Mouse (Mus musculus): ENCODE results near the gene Impdh2. TPM values are rescaled to one million over a fixed set of nuclear protein-coding genes. Genes with fewer than 3 reads are reported as not detected.
A peak's percentile ranks its signal among the peaks of the same experiment; 100 is the strongest.

Gene Impdh2
- polyA plus RNA-seq, 1 experiment from 2014 or later, result 118 TPM

DNA sequence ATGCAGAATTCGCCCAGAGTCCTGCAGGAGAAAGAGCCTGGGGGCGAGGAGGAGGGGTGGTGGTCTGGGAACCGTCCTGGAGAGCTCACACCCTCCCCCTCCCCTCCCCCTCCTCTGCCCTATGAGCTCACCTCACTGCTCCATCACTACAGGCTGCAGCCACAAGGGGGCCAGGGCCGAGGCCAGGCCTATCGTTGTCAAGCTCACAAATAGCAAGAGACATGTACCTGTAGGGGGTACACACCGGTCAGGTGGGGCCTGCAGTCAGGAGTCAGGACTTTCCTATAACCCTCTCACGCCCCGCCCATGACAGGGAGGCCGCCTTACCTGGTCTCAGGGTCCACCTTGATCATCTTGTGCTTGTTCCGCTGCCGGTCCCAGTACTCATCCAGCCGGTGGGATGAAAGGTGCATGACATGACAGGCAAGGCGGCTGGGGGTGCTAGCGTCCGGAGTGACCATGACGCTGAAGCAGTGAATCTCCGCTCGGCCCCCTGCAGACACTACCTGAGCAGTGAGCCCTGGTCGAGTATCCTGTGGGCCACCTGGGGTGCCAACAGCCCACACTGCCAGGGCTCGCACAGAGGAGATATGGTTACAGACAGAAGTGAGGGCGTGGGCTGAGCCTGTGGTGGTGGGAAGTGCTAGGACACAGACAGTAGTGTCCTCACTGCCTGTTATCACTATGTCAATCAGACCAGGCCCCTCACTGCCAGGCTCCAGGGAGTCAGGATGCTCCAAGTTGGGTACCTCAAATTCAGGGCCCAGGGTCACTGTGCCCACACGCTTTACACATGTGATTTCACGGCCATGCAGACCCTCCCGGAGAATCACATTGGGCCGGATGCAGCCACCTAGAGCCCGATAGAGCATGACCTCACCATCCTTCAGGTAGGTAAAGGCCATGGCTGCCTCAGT is 13.9 kb downstream of the Impdh2 start:
- H3K4me3 ChIP-seq (replicated peaks; ENCODE audit: low read depth, low read length), result no peak overlapping the region
- H3K4me2 ChIP-seq (ENCODE audit: low read length), result no peak overlapping the region
- ATAC-seq (replicated peaks; ENCODE audit: low FRiP score, low read depth) (peak; percentile 12; the same call in 1 of the 2 replicates), DNase-seq (ENCODE audit: low spot score) (peak; percentile 75)
- no peaks in the 10 kb centered on the region for H3K9me3 ChIP-seq (replicated peaks; ENCODE audit: low read length)
- H3K9ac ChIP-seq (ENCODE audit: low read depth, low read length), result no peak overlapping the region
- H3K4me1 ChIP-seq (replicated peaks; ENCODE audit: insufficient read depth, low read length), result peaks cover 5% of the 10 kb centered on the region; the same call in 1 of the 2 replicates
- H3K27ac ChIP-seq, result no peak overlapping the region
- 59% methylated on average over 26 of the region's 26 CpGs for WGBS
- peaks cover 27% of the 10 kb centered on the region for H3K36me3 ChIP-seq (ENCODE audit: insufficient read depth, low read length)
- peak; percentile 77 for TF ChIP-seq CTCF (IDR thresholded peaks at IDR 0.05; ENCODE audit: low read depth)
- H3K27me3 ChIP-seq (ENCODE audit: insufficient read depth, low read length), result no peaks in the 10 kb centered on the region

DNA sequence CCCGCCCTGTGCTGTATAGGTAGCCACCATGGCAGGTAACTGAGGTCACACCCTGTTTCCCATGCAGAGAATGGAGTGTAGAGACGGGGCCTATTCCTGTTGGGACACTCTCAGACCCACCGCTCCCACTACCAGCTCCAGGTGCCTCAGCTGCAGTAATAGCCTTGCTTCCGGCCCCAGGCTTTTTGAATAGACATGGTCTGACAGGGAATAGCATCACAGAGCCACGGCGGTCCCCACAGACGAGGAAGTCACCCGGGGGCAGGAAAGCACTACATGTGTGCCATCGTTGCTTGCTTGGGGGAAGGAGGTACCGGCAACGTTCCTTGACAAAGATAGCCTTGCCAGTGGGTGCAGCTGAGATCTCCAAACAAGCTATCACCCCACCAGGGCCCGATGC is 14.8 kb downstream of the Impdh2 start:
- Histone ChIP-seq H3K4me1 (replicated peaks; ENCODE audit: insufficient read depth, low read length) (peaks cover 11% of the 10 kb centered on the region; the same call in 1 of the 2 replicates), H3K4me3 (replicated peaks; ENCODE audit: low read depth, low read length) (no peak overlapping the region), H3K27me3 (ENCODE audit: insufficient read depth, low read length) (no peaks in the 10 kb centered on the region), H3K27ac (no peak overlapping the region), H3K4me2 (ENCODE audit: low read length) (no peak overlapping the region), H3K36me3 (ENCODE audit: insufficient read depth, low read length) (peaks cover 27% of the 10 kb centered on the region), H3K9me3 (replicated peaks; ENCODE audit: low read length) (no peaks in the 10 kb centered on the region), H3K9ac (ENCODE audit: low read depth, low read length) (no peak overlapping the region)
- DNase-seq (ENCODE audit: low spot score) (no peak), ATAC-seq (replicated peaks; ENCODE audit: low FRiP score, low read depth) (no peak)
- TF ChIP-seq CTCF (IDR thresholded peaks at IDR 0.05; ENCODE audit: low read depth), result no peak
- 83% methylated on average over 12 of the region's 12 CpGs for WGBS

DNA sequence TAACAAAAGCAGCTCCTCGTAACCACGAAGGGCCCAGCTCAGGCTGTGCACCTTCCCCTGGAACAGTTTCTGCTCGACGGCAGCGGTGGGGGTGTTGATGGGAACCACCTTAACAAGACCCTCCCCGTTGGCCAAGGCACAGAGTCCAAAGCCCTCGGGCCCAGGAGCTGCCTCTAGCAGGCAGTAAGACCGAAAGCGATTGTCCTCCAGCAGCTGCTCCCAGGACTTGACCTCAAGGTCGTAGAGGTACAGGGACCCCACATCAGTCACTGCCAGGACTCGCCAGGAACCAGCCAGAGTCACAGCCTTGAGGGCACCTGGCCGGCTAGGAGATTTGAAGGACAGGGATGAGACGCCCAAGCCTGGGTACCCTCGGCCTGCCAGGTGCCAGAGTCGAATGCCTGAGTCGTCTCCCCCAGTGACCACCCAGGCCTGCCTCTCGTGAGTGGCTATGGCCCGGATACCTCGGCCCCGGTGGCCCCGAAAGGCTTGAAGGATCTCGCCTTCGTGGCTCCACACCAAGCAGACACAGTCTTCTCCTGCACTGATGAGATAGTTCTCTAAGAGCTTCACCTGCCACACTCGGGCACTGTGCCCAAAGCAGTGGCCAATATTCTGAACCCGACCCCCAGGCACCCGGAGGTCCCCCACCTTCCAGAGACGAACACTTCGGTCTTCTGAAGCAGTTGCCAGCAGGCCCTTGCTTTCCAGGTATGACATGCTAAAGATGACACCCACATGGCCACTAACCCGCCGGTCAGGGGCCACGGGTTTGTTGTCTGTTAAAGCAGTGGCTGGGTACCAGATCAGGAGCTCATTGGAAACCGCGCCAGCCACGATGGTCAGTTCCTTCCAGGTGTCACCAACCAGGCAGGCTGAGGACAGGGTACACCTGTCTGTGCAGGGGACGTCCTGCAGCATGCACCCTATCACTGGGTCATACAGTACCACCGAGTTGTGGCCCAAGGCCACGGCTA is 15.5 kb downstream of the Impdh2 start:
- Histone ChIP-seq H3K9ac (ENCODE audit: low read depth, low read length) (no peak overlapping the region), H3K4me1 (replicated peaks; ENCODE audit: insufficient read depth, low read length) (peaks cover 11% of the 10 kb centered on the region; the same call in 1 of the 2 replicates), H3K27me3 (ENCODE audit: insufficient read depth, low read length) (no peaks in the 10 kb centered on the region), H3K36me3 (ENCODE audit: insufficient read depth, low read length) (peaks cover 27% of the 10 kb centered on the region), H3K9me3 (replicated peaks; ENCODE audit: low read length) (no peaks in the 10 kb centered on the region), H3K4me2 (ENCODE audit: low read length) (no peak overlapping the region), H3K27ac (no peak overlapping the region), H3K4me3 (replicated peaks; ENCODE audit: low read depth, low read length) (no peak overlapping the region)
- no peak for TF ChIP-seq CTCF (IDR thresholded peaks at IDR 0.05; ENCODE audit: low read depth)
- no peak for DNase-seq (ENCODE audit: low spot score)
- no peak for ATAC-seq (replicated peaks; ENCODE audit: low FRiP score, low read depth)
- WGBS, result 77% methylated on average over 37 of the region's 37 CpGs

DNA sequence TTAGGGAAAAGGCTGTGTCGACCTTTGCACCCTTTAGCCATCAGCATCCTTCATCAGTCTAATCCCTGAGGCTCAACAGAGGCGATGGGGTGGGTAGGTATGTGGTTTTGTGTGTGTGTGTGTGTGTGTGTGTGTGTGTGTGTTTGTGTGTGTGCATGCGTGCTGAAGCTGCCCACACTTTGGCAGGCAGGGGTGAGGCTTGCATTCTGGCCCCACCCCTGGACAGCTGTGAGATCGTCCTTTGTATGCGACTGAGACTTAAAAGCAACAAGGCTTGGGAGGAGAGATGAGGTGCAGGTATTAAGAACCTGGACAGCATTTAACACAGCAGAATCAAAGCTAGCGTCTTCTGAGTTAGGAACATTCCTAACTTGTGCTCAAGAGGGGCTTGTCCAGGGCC is 16.9 kb downstream of the Impdh2 start:
- DNase-seq (ENCODE audit: low spot score), result no peak
- Histone ChIP-seq H3K27ac (no peak overlapping the region), H3K9me3 (replicated peaks; ENCODE audit: low read length) (no peaks in the 10 kb centered on the region), H3K9ac (ENCODE audit: low read depth, low read length) (no peak overlapping the region; the same call in 1 of the 2 replicates), H3K4me3 (replicated peaks; ENCODE audit: low read depth, low read length) (no peak overlapping the region), H3K36me3 (ENCODE audit: insufficient read depth, low read length) (peaks cover 22% of the 10 kb centered on the region), H3K4me1 (replicated peaks; ENCODE audit: insufficient read depth, low read length) (peaks cover 11% of the 10 kb centered on the region; the same call in 1 of the 2 replicates), H3K4me2 (ENCODE audit: low read length) (peak overlapping the region; percentile 84), H3K27me3 (ENCODE audit: insufficient read depth, low read length) (no peaks in the 10 kb centered on the region)
- ATAC-seq (replicated peaks; ENCODE audit: low FRiP score, low read depth), result no peak
- 43% methylated on average over 6 of the region's 6 CpGs for WGBS
- no peak for TF ChIP-seq CTCF (IDR thresholded peaks at IDR 0.05; ENCODE audit: low read depth)

DNA sequence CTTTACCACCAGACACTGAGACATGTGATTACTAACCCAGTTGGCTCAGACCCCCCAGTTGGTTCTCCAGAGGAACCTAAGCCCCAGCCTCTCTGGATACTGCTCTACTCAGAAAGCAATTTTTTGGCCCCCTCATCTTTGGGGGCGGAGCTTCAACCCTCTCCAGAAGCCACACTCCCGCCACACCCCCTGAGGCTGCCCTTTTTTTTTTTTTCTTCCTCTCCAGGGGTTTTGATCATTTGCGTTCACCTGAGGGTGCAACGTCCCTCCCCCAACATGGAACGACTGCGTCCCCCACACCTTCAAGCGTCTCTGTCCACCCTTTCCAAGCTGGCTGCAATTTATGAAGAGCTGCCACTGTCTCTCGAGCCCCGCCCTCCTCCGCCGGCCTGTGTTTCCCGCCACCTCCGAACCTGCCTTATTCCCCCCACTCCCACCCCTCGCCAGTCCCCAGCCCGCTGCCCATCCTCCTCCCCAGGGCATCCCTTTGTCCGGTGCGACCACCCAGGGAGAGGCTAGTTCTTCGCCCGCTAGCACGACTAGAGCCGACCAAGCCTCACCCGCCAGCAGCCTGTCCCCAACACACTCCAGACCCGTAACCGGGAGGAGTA is 18.0 kb downstream of the Impdh2 start:
- Histone ChIP-seq H3K27ac (peak overlapping the region; percentile 90), H3K4me1 (replicated peaks; ENCODE audit: insufficient read depth, low read length) (peaks cover 11% of the 10 kb centered on the region; the same call in 1 of the 2 replicates), H3K36me3 (ENCODE audit: insufficient read depth, low read length) (peaks cover 12% of the 10 kb centered on the region; the same call in 1 of the 2 replicates), H3K4me3 (replicated peaks; ENCODE audit: low read depth, low read length) (peak overlapping the region; percentile 74), H3K9ac (ENCODE audit: low read depth, low read length) (peak overlapping the region; percentile 88), H3K9me3 (replicated peaks; ENCODE audit: low read length) (no peaks in the 10 kb centered on the region), H3K27me3 (ENCODE audit: insufficient read depth, low read length) (no peaks in the 10 kb centered on the region), H3K4me2 (ENCODE audit: low read length) (peak overlapping the region; percentile 84)
- 0% methylated on average over 24 of the region's 24 CpGs for WGBS
- DNase-seq (ENCODE audit: low spot score) (peak; percentile 78), ATAC-seq (replicated peaks; ENCODE audit: low FRiP score, low read depth) (peak; percentile 11)
- no peak for TF ChIP-seq CTCF (IDR thresholded peaks at IDR 0.05; ENCODE audit: low read depth)

All from kidney, postnatal 0 days (tissue).